Mouse (Mus musculus) heart, embryonic 16.5 days (tissue): ENCODE results near the gene Isg15. TPM values are rescaled to one million over a fixed set of nuclear protein-coding genes. Genes with fewer than 3 reads are reported as not detected.

Experiments
- ATAC-seq: fragments of 200-750 bp; cut with Nextera tagmentation; replicated peaks from 2 replicates; pipeline ENCODE4 v1.8.0; 2017; ENCODE audit warnings: moderate number of reproducible peaks; ENCODE audit not compliant: insufficient read depth, low FRiP score; ENCODE audit errors: extremely low read depth
- H3K27ac ChIP-seq: fragments of 300-500 bp; sonication (generic); 2 replicates; pipeline ENCODE4 v1.5.1; 2014; ENCODE audit warnings: mild to moderate bottlenecking, low read length, control low read depth, moderate library complexity
- H3K27me3 ChIP-seq: fragments of 300-500 bp; sonication (generic); 2 replicates; pipeline ENCODE4 v1.6.1; 2014; ENCODE audit warnings: low read length, mixed read lengths; ENCODE audit not compliant: control insufficient read depth, insufficient read depth
- H3K36me3 ChIP-seq: fragments of 300-500 bp; sonication (generic); 2 replicates; pipeline ENCODE4 v1.6.1; 2014; ENCODE audit not compliant: control insufficient read depth, insufficient read depth
- H3K4me1 ChIP-seq: fragments of 300-500 bp; sonication (generic); 2 replicates; pipeline ENCODE4 v1.6.1; 2014; ENCODE audit warnings: low read length, mixed read lengths; ENCODE audit not compliant: control insufficient read depth, insufficient read depth
- H3K4me2 ChIP-seq: fragments of 300-500 bp; sonication (generic); 2 replicates; pipeline ENCODE4 v1.6.1; 2014; ENCODE audit warnings: low read depth, mild to moderate bottlenecking, control low read depth, low read length
- H3K4me3 ChIP-seq: fragments of 300-500 bp; sonication (generic); 2 replicates; pipeline ENCODE4 v1.5.1; 2014; ENCODE audit warnings: mild to moderate bottlenecking, control low read depth, low read length
- H3K9ac ChIP-seq: fragments of 300-500 bp; sonication (generic); 2 replicates; pipeline ENCODE4 v1.6.1; 2014; ENCODE audit warnings: low read length, control low read depth
- H3K9me3 ChIP-seq: fragments of 300-500 bp; sonication (generic); replicated peaks from 2 replicates; pipeline ENCODE4 v1.6.1; 2016; ENCODE audit warnings: low read length; ENCODE audit not compliant: control insufficient read depth
- WGBS: fragments of 180-500 bp; shearing (Covaris S2); extraction: QIAGEN DNeasy Blood & Tissue Kit; methylation state at CpG from one replicate; pipeline ENCODE4 v1.1.7; 2014; 5-methylcytosine and 5-hydroxymethylcytosine counted together
- polyA plus RNA-seq: library from polyadenylated mRNA; unstranded; fragments of >200 nt; fragmentation: Nextera tagmentation; extraction: Ambion mirVana; gene quantifications from 2 replicates; pipeline ENCODE4 v1.2.1, GENCODE M21; 2015

Isg15 gene
- polyA plus RNA-seq, 1 experiment from 2014 or later = 9.1 TPM

DNA sequence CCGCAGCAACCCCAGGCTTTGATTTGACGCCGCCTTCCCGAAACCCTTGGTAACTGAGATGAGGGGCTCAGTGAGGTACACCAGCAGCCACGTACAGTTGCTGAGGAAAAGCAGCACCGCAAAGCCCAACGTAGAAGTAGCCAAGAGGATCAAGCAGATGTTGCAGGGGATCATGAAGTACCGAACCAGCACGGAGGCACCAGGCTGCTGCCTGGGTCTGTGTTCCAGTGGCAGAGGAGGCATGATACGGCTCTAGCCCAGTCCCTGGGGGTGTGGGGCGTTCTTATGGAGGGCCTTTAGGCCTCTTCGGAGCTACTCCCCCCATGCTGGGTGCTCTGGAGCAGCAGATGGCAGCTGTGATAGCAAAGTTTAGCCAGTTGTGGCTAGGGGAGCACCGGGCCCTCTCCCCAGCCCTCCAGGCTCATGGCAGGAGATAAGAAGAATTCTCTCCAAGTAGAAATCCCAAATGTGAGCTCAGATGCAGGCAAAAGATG, 15.1 kb downstream of the Isg15 start:
- Histone ChIP-seq H3K27ac (no peak overlapping the region), H3K9ac (no peak overlapping the region), H3K4me2 (peak overlapping the region; percentile 56; the same call in 1 of the 2 replicates), H3K4me3 (no peak overlapping the region), H3K27me3 (no peaks in the 10 kb centered on the region), H3K9me3 (no peaks in the 10 kb centered on the region), H3K36me3 (no peaks in the 10 kb centered on the region; the same call in 1 of the 2 replicates), H3K4me1 (peaks cover 39% of the 10 kb centered on the region)
- 76% methylated on average over 13 of the region's 13 CpGs for WGBS
- no peak for ATAC-seq

DNA sequence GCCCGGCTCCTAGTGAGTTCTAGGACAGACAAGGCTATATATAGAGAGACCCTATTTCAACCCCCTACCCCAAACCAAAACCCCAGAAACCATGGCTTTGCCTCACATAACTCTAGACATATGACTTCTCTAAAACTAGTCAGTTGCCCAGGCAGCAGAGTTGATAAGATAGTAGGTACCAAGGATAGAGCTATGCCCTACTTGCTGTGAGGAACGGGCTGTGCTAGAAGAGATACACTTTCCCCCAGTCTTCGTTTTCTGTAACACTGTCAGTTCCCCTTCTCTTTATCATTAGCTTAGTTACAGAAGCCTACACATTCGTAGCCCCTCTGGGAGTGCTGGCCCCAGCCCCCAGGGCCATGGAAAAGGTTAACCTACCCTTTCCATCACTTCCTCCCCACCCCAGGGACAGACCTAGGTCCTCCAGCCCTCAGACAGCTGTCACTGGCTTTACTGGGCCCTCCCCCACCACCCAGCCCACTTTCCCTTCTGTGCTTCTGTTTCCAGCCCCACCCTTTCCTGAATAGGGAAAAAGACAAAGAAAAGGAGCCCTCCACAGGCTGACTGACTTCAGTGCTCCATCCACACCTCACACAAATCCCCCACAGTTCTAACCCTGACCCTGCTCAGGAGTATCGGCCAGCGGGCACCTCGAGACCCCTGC, 16.2 kb downstream of the Isg15 start:
- Histone ChIP-seq H3K36me3 (no peaks in the 10 kb centered on the region), H3K4me1 (peaks cover 31% of the 10 kb centered on the region), H3K4me2 (0 out of 2 replicates have a peak overlapping the region, but pooled peaks have one; percentile 13), H3K9me3 (no peaks in the 10 kb centered on the region), H3K27ac (no peak overlapping the region), H3K9ac (peak overlapping the region; percentile 39; the same call in 1 of the 2 replicates), H3K4me3 (no peak overlapping the region), H3K27me3 (no peaks in the 10 kb centered on the region)
- 68% methylated on average over 7 of the region's 7 CpGs for WGBS
- peak; percentile 42 for ATAC-seq

DNA sequence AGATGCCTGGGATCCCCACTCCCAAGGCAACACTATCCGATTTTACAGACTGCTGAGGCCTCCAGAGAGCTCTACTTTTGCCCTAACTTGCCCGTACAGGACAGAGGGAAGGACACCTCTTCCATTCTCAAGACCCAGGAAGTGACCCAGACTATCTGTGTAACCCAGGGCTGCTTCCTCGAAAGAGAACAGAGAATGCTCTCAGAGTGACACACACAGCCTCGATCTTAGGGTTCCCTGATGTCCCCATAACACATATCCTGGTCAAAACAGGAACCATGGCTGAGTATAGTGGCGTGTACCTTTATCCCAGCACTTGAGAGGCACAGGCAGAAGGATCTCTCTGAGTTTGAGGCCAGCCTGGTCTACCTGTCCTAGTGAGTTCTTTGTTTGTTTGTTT, 16.9 kb downstream of the Isg15 start:
- Histone ChIP-seq H3K36me3 (peaks cover under 1% of the 10 kb centered on the region; the same call in 1 of the 2 replicates), H3K4me2 (no peak overlapping the region), H3K9me3 (no peaks in the 10 kb centered on the region), H3K4me1 (peaks cover 24% of the 10 kb centered on the region), H3K9ac (no peak overlapping the region), H3K27me3 (no peaks in the 10 kb centered on the region), H3K4me3 (no peak overlapping the region), H3K27ac (no peak overlapping the region)
- ATAC-seq = no peak
- WGBS = 76% methylated on average over 5 of the region's 5 CpGs

DNA sequence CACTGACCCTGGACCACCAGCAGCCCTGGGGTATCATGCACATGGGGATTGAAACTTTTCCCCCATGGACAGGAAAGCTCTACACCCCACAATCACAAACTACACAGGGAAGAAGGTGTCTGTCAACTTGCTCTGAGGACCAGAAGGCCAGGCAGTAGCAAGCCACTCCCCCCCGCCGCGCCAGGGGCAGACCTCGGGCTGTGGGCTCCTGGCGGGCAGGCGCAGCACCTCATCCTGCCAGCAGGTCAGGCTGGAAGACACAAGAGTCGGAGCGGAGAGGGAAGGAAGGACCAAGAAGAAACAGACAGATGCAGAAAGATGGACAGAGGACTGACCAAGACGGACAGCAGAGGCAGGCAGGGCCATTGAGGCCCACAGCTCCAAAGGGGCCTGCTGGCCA, 23.0 kb downstream of the Isg15 start:
- H3K27me3 ChIP-seq = no peaks in the 10 kb centered on the region
- H3K27ac ChIP-seq = no peak overlapping the region
- no peak overlapping the region for H3K4me3 ChIP-seq
- peaks cover 50% of the 10 kb centered on the region for H3K36me3 ChIP-seq
- WGBS = 91% methylated on average over 9 of the region's 9 CpGs
- no peak for ATAC-seq
- no peak overlapping the region for H3K9ac ChIP-seq
- no peaks in the 10 kb centered on the region for H3K9me3 ChIP-seq
- H3K4me2 ChIP-seq = no peak overlapping the region
- H3K4me1 ChIP-seq = no peaks in the 10 kb centered on the region

DNA sequence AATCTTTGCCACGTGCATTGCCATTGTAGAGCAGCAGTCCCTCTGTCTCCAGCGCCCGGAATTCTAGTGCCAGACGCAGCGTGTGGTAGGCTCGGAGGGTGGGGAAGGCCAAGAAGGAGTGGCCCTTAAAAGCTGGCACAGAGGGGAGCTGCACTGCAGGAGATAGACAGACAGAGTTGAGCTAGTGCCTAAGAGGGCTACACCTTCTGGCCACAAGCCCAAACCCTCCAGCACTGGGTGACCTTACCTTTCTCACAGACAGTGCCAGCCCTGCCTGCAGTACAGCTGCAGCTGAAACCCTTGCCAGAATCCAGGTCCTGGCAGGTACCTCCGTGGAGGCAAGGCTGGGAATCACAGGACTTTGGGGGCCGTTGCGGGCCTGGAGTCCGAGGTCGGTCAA, 28.8 kb downstream of the Isg15 start:
- no peaks in the 10 kb centered on the region for H3K9me3 ChIP-seq
- no peaks in the 10 kb centered on the region for H3K27me3 ChIP-seq
- H3K27ac ChIP-seq = no peak overlapping the region
- ATAC-seq = no peak
- 91% methylated on average over 11 of the region's 11 CpGs for WGBS
- H3K4me2 ChIP-seq = no peak overlapping the region
- no peaks in the 10 kb centered on the region for H3K4me1 ChIP-seq
- no peak overlapping the region for H3K9ac ChIP-seq
- H3K4me3 ChIP-seq = no peak overlapping the region
- peaks cover 76% of the 10 kb centered on the region for H3K36me3 ChIP-seq

DNA sequence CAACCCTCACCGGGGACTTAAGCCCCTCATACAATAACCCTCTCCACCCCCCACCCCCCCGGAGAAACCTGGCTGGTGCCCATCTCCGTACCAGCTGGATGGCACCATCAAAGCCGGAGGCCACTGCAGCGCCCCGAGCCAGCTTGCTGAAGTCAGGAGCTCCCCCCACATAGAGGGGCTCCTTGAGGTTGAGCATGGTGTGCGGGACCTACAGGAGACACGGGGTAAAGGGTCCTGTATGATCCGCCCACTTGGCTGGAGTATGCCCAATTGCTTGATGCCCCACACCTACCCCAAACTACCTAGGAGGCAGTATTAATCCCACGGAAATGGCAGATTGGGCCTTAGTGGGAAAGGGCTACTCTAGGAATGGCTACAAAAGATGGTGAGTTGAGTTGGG, 31.5 kb downstream of the Isg15 start:
- 97% methylated on average over 10 of the region's 10 CpGs for WGBS
- H3K27ac ChIP-seq = no peak overlapping the region
- peaks cover 79% of the 10 kb centered on the region for H3K36me3 ChIP-seq
- H3K9me3 ChIP-seq = no peaks in the 10 kb centered on the region
- no peak overlapping the region for H3K4me2 ChIP-seq
- no peaks in the 10 kb centered on the region for H3K27me3 ChIP-seq
- no peaks in the 10 kb centered on the region for H3K4me1 ChIP-seq
- no peak overlapping the region for H3K4me3 ChIP-seq
- no peak for ATAC-seq
- H3K9ac ChIP-seq = no peak overlapping the region

DNA sequence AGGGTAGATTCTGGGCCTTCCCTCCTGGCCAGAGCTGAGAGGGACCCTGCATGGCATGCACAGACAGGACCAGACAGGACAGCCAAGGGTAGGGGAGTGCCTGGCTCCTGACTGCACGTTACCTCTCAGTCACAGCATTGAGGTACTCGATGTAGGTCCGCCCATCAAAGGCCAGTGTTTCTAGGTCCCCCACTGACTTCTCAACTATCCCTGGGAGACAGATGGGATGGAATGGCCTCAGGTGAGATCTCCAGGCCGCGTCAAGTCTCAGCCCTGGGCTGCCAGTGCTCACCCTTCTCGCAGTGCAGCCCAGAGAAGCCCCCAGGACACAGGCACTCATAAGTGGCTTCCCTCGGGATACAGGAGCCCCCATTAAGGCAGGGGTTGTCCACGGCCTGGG, 32.0 kb downstream of the Isg15 start:
- 92% methylated on average over 8 of the region's 8 CpGs for WGBS
- H3K4me2 ChIP-seq = no peak overlapping the region
- ATAC-seq = no peak
- H3K27ac ChIP-seq = no peak overlapping the region
- H3K27me3 ChIP-seq = no peaks in the 10 kb centered on the region
- H3K9ac ChIP-seq = no peak overlapping the region
- H3K36me3 ChIP-seq = peaks cover 77% of the 10 kb centered on the region
- H3K4me3 ChIP-seq = no peak overlapping the region
- H3K9me3 ChIP-seq = no peaks in the 10 kb centered on the region
- no peaks in the 10 kb centered on the region for H3K4me1 ChIP-seq

DNA sequence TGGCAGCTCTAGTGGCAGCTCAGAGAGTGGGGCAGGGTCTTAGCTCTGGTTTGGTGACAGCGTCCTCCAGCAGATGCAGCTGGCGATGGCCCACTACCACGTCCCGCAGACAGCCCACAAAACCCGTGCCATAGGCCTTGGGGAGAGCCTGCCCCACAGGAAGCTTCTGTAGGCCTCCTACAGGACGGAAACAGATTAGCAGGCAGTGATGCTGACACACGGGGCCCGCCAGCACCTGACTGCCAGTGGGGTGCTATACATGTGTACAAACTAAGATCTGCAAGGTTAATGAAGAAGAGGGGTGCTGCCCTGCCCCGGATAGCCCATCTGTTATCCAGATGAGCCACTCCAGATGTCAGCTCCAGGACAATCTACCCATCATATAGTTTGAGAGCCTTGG, 34.1 kb downstream of the Isg15 start:
- H3K4me1 ChIP-seq = no peaks in the 10 kb centered on the region
- no peak overlapping the region for H3K27ac ChIP-seq
- no peak overlapping the region for H3K4me3 ChIP-seq
- no peak overlapping the region for H3K9ac ChIP-seq
- ATAC-seq = no peak
- H3K36me3 ChIP-seq = peaks cover 68% of the 10 kb centered on the region
- 89% methylated on average over 9 of the region's 9 CpGs for WGBS
- H3K4me2 ChIP-seq = no peak overlapping the region
- H3K9me3 ChIP-seq = peaks cover 8% of the 10 kb centered on the region; the same call in 1 of the 2 replicates
- H3K27me3 ChIP-seq = no peaks in the 10 kb centered on the region

DNA sequence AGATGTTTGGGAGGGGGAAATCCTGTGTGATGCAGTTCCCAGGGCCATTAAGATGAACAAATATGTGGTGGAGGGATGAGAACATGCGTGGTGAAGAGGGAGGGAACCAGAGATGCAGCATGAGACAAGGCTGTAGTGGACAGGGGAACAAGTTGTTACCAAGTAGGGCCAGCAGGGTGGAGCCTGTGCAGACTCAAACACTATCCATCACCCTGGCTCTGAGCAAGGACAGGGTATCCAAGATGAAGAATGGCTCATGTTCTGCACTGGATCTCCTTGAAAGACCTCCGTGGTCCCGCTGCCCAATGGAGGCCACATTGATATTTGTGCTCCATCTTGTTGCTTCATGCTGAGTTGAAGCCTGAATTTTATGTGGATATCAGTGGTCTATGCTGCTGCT, 45.8 kb downstream of the Isg15 start:
- no peak overlapping the region for H3K27ac ChIP-seq
- H3K9me3 ChIP-seq = peaks cover 4% of the 10 kb centered on the region; the same call in 1 of the 2 replicates
- WGBS = 95% methylated on average over 3 of the region's 3 CpGs
- H3K9ac ChIP-seq = no peak overlapping the region
- no peaks in the 10 kb centered on the region for H3K36me3 ChIP-seq
- H3K27me3 ChIP-seq = no peaks in the 10 kb centered on the region
- H3K4me3 ChIP-seq = no peak overlapping the region
- H3K4me2 ChIP-seq = no peak overlapping the region
- no peak for ATAC-seq
- no peaks in the 10 kb centered on the region for H3K4me1 ChIP-seq
